Mouse (Mus musculus) liver, embryonic 14.5 days (tissue): ENCODE measurements around the gene Slc12a9. TPM values are rescaled to one million over a fixed set of nuclear protein-coding genes. Genes with fewer than 3 reads are reported as not detected.

Experiments
- ATAC-seq: fragments of 200-750 bp; cut with Nextera tagmentation; 2 replicates; pipeline ENCODE4 v1.8.0; 2017; ENCODE audit warnings: moderate number of reproducible peaks, mild to moderate bottlenecking, moderate library complexity; ENCODE audit not compliant: insufficient read depth
- DNase-seq, 3 experiments: peaks; one replicate each; pipeline ENCODE4 v3.0.0-alpha.2; 2012 to 2013; ENCODE audit warnings: low read depth in 3 of 3, low spot score in 3 of 3
- H3K27ac ChIP-seq: fragments of 300-500 bp; sonication (generic); 2 replicates; pipeline ENCODE4 v1.5.1; 2014; ENCODE audit warnings: moderate library complexity, mild to moderate bottlenecking, control low read depth, inconsistent platforms
- H3K27me3 ChIP-seq: fragments of 300-500 bp; sonication (generic); 2 replicates; pipeline ENCODE4 v1.6.1; 2014; ENCODE audit warnings: mild to moderate bottlenecking, low read length, moderate library complexity; ENCODE audit not compliant: control insufficient read depth, insufficient read depth
- H3K36me3 ChIP-seq: fragments of 300-500 bp; sonication (generic); replicated peaks from 2 replicates; pipeline ENCODE4 v1.6.1; 2014; ENCODE audit warnings: low read depth; ENCODE audit not compliant: control insufficient read depth, insufficient read depth
- H3K4me1 ChIP-seq, 2 experiments: fragments of 200-500 bp in 1 of 2; fragments of 300-500 bp in 1 of 2; sonication (generic) in 1 of 2; replicated peaks; 2 replicates each; pipeline ENCODE4 v1.6.1; 2012 to 2014; ENCODE audit warnings: antibody characterized with exemption in 1 of 2, inconsistent platforms in 1 of 2, low read length in 1 of 2; ENCODE audit not compliant: control insufficient read depth in 2 of 2, insufficient read depth in 2 of 2
- H3K4me2 ChIP-seq: fragments of 300-500 bp; sonication (generic); 2 replicates; pipeline ENCODE4 v1.6.1; 2014; ENCODE audit warnings: low read depth, mild to moderate bottlenecking, control low read depth, moderate library complexity
- H3K4me3 ChIP-seq, 2 experiments: fragments of 200-500 bp in 1 of 2; fragments of 300-500 bp in 1 of 2; sonication (generic) in 1 of 2; 2 replicates each; pipeline ENCODE4 v1.5.1; 2012 to 2014; ENCODE audit warnings: low read depth in 2 of 2, low read length in 2 of 2, mild to moderate bottlenecking in 2 of 2, control low read depth in 1 of 2, inconsistent platforms in 1 of 2, moderate library complexity in 1 of 2; ENCODE audit not compliant: insufficient read depth in 1 of 2
- H3K9ac ChIP-seq: fragments of 300-500 bp; sonication (generic); replicated peaks from 2 replicates; pipeline ENCODE4 v1.6.1; 2014; ENCODE audit warnings: mild to moderate bottlenecking, control low read depth, moderate library complexity
- H3K9me3 ChIP-seq: fragments of 300-500 bp; sonication (generic); 2 replicates; pipeline ENCODE4 v1.6.1; 2016; ENCODE audit warnings: low read length, mixed read lengths; ENCODE audit not compliant: control insufficient read depth
- CTCF ChIP-seq: IDR thresholded peaks from 2 replicates; pipeline ENCODE4 v1.5.1; 2016; ENCODE audit warnings: antibody characterized with exemption, low read depth, control low read depth
- EP300 ChIP-seq: IDR thresholded peaks from 2 replicates; pipeline ENCODE4 v1.6.1; 2016; ENCODE audit warnings: antibody characterized with exemption, low read depth
- whole genome bisulfite sequencing: fragments of 180-500 bp; shearing (Covaris S2); extraction: QIAGEN DNeasy Blood & Tissue Kit; methylation state at CpG from one replicate; pipeline ENCODE4 v1.1.7; 2014; ENCODE audit not compliant: insufficient replicate concordance; 5-methylcytosine and 5-hydroxymethylcytosine counted together
- polyA plus RNA-seq, 2 experiments: library from polyadenylated mRNA; depleted of rRNA in 1 of 2; stranded (reverse) in 1 of 2; unstranded in 1 of 2; fragments of >200 nt; fragmentation: Nextera tagmentation in 1 of 2; extraction: Ambion mirVana in 1 of 2; gene quantifications; 2 replicates each; pipeline versions ENCODE4 v1.2.1 to v1.2.3; 2012 to 2014

The Slc12a9 gene
- polyA plus RNA-seq, 2 experiments, result 1.2 to 2.2 TPM

DNA sequence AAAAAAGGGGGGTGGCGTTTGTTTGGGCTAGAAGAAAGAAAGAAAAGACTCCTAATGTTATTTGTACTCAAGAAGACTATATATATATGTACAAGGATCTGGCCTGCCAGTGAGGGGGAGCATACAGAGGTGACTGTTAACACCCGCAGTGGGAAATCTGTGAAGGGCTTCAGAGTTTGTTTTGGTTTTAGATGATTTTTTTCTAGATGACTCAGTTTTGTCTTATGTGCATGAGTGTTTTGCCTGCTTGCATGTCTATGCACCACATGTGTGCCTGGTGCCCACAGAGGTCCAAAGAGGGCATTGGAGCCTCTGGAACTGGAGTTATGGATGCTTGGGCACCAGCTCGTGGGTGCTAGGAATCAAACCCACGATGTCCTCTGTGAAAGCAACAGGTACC is 13.6 kb upstream of the Slc12a9 start:
- ATAC-seq (no peak), DNase-seq (no peak)
- Histone ChIP-seq H3K27ac (no peak overlapping the region), H3K9me3 (no peaks in the 10 kb centered on the region), H3K36me3 (no peaks in the 10 kb centered on the region), H3K27me3 (peaks cover 39% of the 10 kb centered on the region), H3K4me2 (no peak overlapping the region), H3K9ac (no peak overlapping the region), H3K4me1 (peaks cover 0 to 11% of the 10 kb centered on the region in 2 experiments; a peak in 2 of 4 replicates), H3K4me3 (no peak overlapping the region)
- TF ChIP-seq CTCF, result no peak
- TF ChIP-seq EP300, result no peak
- 49% methylated on average over 4 of the region's 4 CpGs for WGBS

DNA sequence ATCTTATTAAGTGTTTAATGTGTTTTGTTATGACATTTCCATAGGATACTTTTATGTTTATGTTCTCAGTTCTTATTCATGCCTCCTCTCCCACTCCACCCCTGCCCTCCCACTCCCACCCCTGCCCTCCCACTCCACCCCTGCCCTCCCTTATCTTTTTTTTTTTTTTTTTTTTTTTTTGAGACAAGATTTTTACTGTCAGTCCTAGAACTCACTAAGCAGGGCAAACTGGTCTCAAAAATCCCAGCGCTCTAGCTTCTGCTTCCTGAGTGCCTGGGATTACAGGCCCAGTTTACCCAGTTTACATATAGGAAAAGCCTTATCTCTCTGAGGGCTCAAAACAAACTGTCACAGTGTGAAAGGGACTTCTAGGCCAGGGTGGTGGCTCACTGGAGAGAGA is 13.0 kb upstream of the Slc12a9 start:
- H3K36me3 ChIP-seq, result no peaks in the 10 kb centered on the region
- H3K9ac ChIP-seq, result no peak overlapping the region
- no peak overlapping the region for H3K4me2 ChIP-seq
- DNase-seq (no peak), ATAC-seq (no peak)
- WGBS, result 33% methylated on average over 1 of the region's 1 CpGs
- no peak overlapping the region for H3K4me3 ChIP-seq
- H3K27ac ChIP-seq, result no peak overlapping the region; the same call in 1 of the 2 replicates
- H3K4me1 ChIP-seq, result peaks cover 0 to 11% of the 10 kb centered on the region in 2 experiments; a peak in 2 of 4 replicates
- H3K9me3 ChIP-seq, result no peaks in the 10 kb centered on the region
- peaks cover 35% of the 10 kb centered on the region for H3K27me3 ChIP-seq
- TF ChIP-seq EP300 (no peak), CTCF (no peak)

DNA sequence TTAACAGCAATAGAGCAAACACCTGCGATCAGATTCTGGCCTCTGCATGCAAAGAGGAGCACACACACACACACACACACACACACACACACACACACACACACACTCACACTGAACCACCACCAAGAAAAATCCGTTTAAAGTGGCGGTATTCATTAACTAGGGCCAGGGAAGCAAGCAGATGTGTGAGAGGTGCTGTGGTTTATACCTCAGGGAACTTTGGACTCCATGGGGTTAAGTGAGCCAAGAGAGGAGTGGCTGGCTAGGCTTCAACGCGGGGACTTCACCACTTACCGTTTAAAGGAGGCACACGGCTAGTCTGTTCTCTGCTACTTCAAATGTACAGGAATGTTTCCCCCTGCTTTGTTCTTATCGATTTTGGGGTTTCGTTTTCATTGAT is 12.4 kb upstream of the Slc12a9 start:
- Histone ChIP-seq H3K27ac (no peak overlapping the region), H3K36me3 (no peaks in the 10 kb centered on the region), H3K27me3 (peaks cover 30% of the 10 kb centered on the region), H3K4me1 (peaks cover 0 to 11% of the 10 kb centered on the region in 2 experiments; a peak in 2 of 4 replicates), H3K4me2 (no peak overlapping the region), H3K9me3 (no peaks in the 10 kb centered on the region), H3K4me3 (no peak overlapping the region), H3K9ac (no peak overlapping the region)
- WGBS, result 20% methylated on average over 9 of the region's 9 CpGs
- TF ChIP-seq EP300 (no peak), CTCF (no peak)
- peak in 1 of 3 experiments; percentile 35 for DNase-seq
- peak; percentile 50; the same call in 1 of the 2 replicates for ATAC-seq

DNA sequence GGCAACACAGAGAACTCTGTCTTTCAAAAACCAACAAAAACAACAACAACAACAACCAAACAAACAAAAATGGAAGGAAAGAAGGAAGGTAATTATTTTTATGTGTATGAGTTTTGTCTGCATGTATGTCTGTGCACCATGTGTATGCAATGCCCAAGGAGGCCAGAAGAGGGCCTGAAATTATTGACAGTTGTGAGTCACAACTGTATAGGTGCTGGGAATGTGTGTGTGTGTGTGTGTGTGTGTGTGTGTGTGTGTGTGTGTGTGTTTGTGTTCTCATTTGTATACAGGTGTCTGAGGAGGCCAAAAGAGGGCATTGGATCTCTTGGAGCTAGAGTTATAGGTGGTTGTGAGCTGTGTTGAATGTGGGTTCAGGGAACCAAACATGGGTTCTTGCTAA is 10.5 kb upstream of the Slc12a9 start:
- no peaks in the 10 kb centered on the region for H3K9me3 ChIP-seq
- no peak overlapping the region for H3K9ac ChIP-seq
- DNase-seq (no peak), ATAC-seq (no peak)
- H3K4me2 ChIP-seq, result no peak overlapping the region
- peaks cover 2 to 20% of the 10 kb centered on the region in 2 experiments; a peak in 2 of 4 replicates for H3K4me1 ChIP-seq
- H3K27me3 ChIP-seq, result peaks cover 10% of the 10 kb centered on the region
- no peak overlapping the region for H3K27ac ChIP-seq
- TF ChIP-seq CTCF (peak; percentile 33), EP300 (no peak)
- no peak overlapping the region for H3K4me3 ChIP-seq
- H3K36me3 ChIP-seq, result no peaks in the 10 kb centered on the region

DNA sequence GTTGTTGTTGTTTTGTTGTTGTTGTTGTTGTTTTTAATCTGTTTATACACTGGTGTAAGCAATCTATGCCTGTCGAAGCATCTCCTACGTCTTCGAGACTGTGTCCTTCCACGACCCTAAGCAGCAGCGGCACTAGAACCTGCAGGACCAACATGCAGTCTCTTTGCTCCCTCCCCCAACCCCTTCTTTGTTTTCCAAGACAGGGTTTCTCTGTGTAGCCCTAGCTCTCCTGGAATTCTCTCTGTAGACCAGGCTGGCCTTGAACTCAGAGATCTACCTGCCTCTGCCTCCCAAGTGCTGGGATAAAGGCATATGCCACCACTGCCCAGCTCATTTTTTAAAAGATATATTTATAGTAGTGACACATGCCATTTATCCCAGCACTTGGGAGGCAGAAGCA is 10.0 kb upstream of the Slc12a9 start:
- Histone ChIP-seq H3K27ac (no peak overlapping the region), H3K4me1 (peaks cover 2 to 22% of the 10 kb centered on the region in 2 experiments; a peak in 2 of 4 replicates), H3K9me3 (no peaks in the 10 kb centered on the region), H3K27me3 (peaks cover 6% of the 10 kb centered on the region), H3K9ac (no peak overlapping the region), H3K36me3 (no peaks in the 10 kb centered on the region), H3K4me3 (no peak overlapping the region), H3K4me2 (no peak overlapping the region)
- DNase-seq, result no peak
- 80% methylated on average over 5 of the region's 5 CpGs for WGBS
- ATAC-seq, result no peak
- TF ChIP-seq EP300 (no peak), CTCF (no peak)
